Mouse (Mus musculus) bone marrow macrophage, adult 2 months (primary cell): Measurements from ENCODE around the gene Slc24a3.

ENCODE experiments used
- CTCF ChIP-seq: IDR thresholded peaks from 2 replicates; pipeline ENCODE4 v1.5.1; 2012; ENCODE audit warnings: low read depth, mild to moderate bottlenecking, low read length, moderate library complexity
- POLR2A ChIP-seq: IDR thresholded peaks from 2 replicates; pipeline ENCODE4 v1.6.1; 2012; ENCODE audit warnings: mild to moderate bottlenecking, low read depth, low read length, borderline replicate concordance

GRCm38 (mm10) chr2:145682924-145683323, 515.4 kb downstream of the Slc24a3 start:
- no peak for TF ChIP-seq CTCF
- TF ChIP-seq POLR2A = no peak
